Mouse (Mus musculus): Measurements from ENCODE around the gene Slc44a5.

DNA sequence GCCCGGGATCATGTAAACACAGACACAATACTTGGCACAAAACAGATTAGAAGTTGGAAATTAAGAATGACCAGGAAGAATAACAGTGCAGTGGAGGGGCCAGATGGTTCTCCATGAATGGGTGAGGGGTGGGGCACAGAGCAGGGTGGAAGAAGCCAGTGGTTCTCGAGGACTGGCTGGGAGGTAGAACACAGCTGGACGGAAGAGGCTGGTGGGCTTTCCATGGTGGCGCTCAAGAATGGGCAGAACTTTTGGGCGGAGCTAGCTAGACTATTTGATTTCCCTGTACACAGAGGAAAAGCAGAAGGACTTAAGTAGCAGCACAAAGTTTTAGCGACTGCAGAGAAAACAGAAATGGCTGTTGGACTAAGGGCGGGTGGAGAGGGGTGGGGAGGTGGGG lies 119.2 kb downstream of the Slc44a5 start:
- TF ChIP-seq POLR2A (IDR thresholded peaks at IDR 0.05; ENCODE audit: low read depth, low read length): no peak
- no peak for TF ChIP-seq CTCF (IDR thresholded peaks at IDR 0.05; ENCODE audit: borderline replicate concordance, insufficient read depth, low read length)
